Mouse (Mus musculus): ENCODE data around the gene Ube2r2.

DNA sequence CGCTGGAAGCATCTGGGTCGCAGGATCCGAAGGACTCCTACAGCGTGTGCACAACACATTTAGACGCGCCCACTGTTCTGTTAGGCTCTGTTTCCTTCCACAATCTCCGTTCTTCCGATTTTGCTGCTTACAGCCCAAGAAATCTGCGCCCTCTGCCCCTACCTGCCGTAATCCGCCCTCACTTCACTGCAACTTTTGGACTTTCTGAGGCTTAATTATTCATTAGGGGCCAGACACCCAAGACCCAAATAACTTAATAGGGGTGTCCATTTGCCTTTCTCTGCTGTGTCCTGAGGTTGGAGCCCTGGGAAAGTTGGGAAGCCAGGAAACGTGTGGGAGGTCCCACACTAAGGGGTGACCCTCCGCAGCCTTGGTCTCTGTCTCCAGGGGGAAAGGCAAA is 38.2 kb upstream of the Ube2r2 start:
- TF ChIP-seq POLR2A (IDR thresholded peaks at IDR 0.05; ENCODE audit: insufficient read length, low read depth) (no peak), MAX (IDR thresholded peaks at IDR 0.05; ENCODE audit: low read depth) (no peak), USF1 (IDR thresholded peaks at IDR 0.05; ENCODE audit: low read depth) (no peak), E2F4 (IDR thresholded peaks at IDR 0.05; ENCODE audit: insufficient read depth) (no peak), CEBPB (IDR thresholded peaks at IDR 0.05; ENCODE audit: insufficient read depth, poor library complexity, severe bottlenecking) (no peak)

Data from myocyte (in vitro differentiated cells).